Mouse (Mus musculus) liver, postnatal 0 days (tissue): ENCODE data around the gene Mvd. TPM values are rescaled to one million over a fixed set of nuclear protein-coding genes. Genes with fewer than 3 reads are reported as not detected.

ENCODE experiments used
- ATAC-seq: fragments of 200-750 bp; cut with Nextera tagmentation; 2 replicates; pipeline ENCODE4 v1.8.0; 2017; ENCODE audit warnings: mild to moderate bottlenecking, moderate library complexity
- DNase-seq: peaks from one replicate; pipeline ENCODE4 v3.0.0-alpha.2; 2016
- H3K27ac ChIP-seq: fragments of 300-500 bp; sonication (generic); 2 replicates; pipeline ENCODE4 v1.5.1; 2014; ENCODE audit warnings: antibody characterized with exemption, moderate library complexity, mild to moderate bottlenecking, low read depth
- H3K27me3 ChIP-seq: fragments of 300-500 bp; sonication (generic); 2 replicates; pipeline ENCODE4 v1.6.1; 2014; ENCODE audit warnings: low read length, control low read depth, mixed read lengths; ENCODE audit not compliant: insufficient read depth
- H3K36me3 ChIP-seq: fragments of 300-500 bp; sonication (generic); replicated peaks from 2 replicates; pipeline ENCODE4 v1.6.1; 2014; ENCODE audit warnings: mild to moderate bottlenecking, control low read depth, low read length, moderate library complexity, mixed read lengths; ENCODE audit not compliant: insufficient read depth
- H3K4me1 ChIP-seq: fragments of 300-500 bp; sonication (generic); 2 replicates; pipeline ENCODE4 v1.6.1; 2014; ENCODE audit warnings: antibody characterized with exemption, mild to moderate bottlenecking, control low read depth; ENCODE audit not compliant: insufficient read depth
- H3K4me2 ChIP-seq: fragments of 300-500 bp; sonication (generic); 2 replicates; pipeline ENCODE4 v1.6.1; 2014; ENCODE audit warnings: low read depth, mild to moderate bottlenecking, low read length, moderate library complexity, mixed read lengths
- H3K4me3 ChIP-seq: fragments of 300-500 bp; sonication (generic); 2 replicates; pipeline ENCODE4 v1.5.1; 2014; ENCODE audit warnings: low read depth, low read length
- H3K9ac ChIP-seq: fragments of 300-500 bp; sonication (generic); replicated peaks from 2 replicates; pipeline ENCODE4 v1.6.1; 2014; ENCODE audit warnings: mild to moderate bottlenecking, moderate library complexity
- H3K9me3 ChIP-seq: fragments of 300-500 bp; sonication (generic); 2 replicates; pipeline ENCODE4 v1.6.1; 2016; ENCODE audit warnings: mild to moderate bottlenecking, control low read depth, low read length, mixed read lengths
- CTCF ChIP-seq: sonication (generic); IDR thresholded peaks from 2 replicates; pipeline ENCODE4 v1.5.1; 2016; ENCODE audit warnings: antibody characterized with exemption, low read depth
- EP300 ChIP-seq: IDR thresholded peaks from 2 replicates; pipeline ENCODE4 v1.6.1; 2016; ENCODE audit warnings: antibody characterized with exemption, low read depth, mild to moderate bottlenecking
- WGBS: fragments of 180-500 bp; shearing (Covaris S2); extraction: QIAGEN DNeasy Blood & Tissue Kit; methylation state at CpG from one replicate; pipeline ENCODE4 v1.1.7; 2014; ENCODE audit not compliant: insufficient replicate concordance; 5-methylcytosine and 5-hydroxymethylcytosine counted together
- polyA plus RNA-seq: library from polyadenylated mRNA; unstranded; fragments of >200 nt; fragmentation: Nextera tagmentation; extraction: Ambion mirVana; gene quantifications from 2 replicates; pipeline ENCODE4 v1.2.1, GENCODE M21; 2015

Gene Mvd
- polyA plus RNA-seq, 1 experiment from 2014 or later = 4.9 TPM

DNA sequence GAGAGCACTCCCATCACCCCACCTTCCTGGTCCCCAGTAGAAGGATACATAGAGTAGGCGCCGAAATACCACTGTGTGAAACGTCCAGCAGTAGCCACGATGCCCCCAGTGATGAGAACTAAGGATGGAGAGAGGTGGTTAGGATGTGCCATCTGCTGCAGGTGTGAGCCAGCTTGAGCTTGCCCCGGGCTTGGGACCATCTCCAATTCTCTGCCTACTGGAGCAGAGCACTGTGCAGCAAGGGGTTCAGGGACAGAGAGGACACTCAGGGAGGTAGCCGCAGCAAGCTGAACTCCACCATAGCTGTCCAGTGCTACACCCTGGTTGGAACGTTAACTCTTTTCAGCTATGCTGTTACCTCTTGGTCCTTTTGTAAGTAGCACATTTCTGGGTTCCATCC is 15.6 kb downstream of the Mvd start:
- no peak for DNase-seq
- WGBS = 78% methylated on average over 7 of the region's 7 CpGs
- Histone ChIP-seq H3K36me3 (peaks cover 19% of the 10 kb centered on the region), H3K4me1 (peaks cover 15% of the 10 kb centered on the region), H3K4me2 (peak overlapping the region; percentile 26; the same call in 1 of the 2 replicates), H3K9ac (no peak overlapping the region), H3K4me3 (no peak overlapping the region), H3K9me3 (no peaks in the 10 kb centered on the region), H3K27me3 (no peaks in the 10 kb centered on the region), H3K27ac (peak overlapping the region; percentile 12; the same call in 1 of the 2 replicates)
- no peak for TF ChIP-seq EP300
- TF ChIP-seq CTCF = no peak
- no peak for ATAC-seq

DNA sequence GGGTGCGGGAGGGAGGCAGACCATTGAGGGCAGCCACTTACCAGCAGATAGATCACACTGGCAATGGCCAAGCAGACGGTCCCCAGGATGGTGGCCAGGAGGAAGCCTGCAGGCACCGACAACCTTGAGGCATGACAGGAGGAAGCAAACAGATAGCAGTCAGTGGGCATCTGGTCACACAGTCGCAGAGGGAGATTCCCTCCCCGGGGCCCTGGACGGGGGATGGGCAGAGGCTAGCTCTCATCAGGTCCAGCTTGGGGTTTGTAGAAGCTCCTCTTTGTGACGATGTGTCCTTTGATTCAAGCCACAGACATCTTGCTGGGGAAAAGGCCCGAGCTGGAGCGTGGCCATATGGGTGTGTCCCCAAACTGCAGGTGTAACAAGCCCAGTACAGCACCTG is 17.1 kb downstream of the Mvd start:
- TF ChIP-seq CTCF = no peak
- no peak for TF ChIP-seq EP300
- ATAC-seq (no peak), DNase-seq (no peak)
- Histone ChIP-seq H3K9ac (no peak overlapping the region), H3K4me1 (peaks cover 5% of the 10 kb centered on the region; the same call in 1 of the 2 replicates), H3K27me3 (no peaks in the 10 kb centered on the region), H3K27ac (no peak overlapping the region), H3K4me2 (no peak overlapping the region), H3K4me3 (no peak overlapping the region), H3K9me3 (no peaks in the 10 kb centered on the region), H3K36me3 (peaks cover 19% of the 10 kb centered on the region)
- WGBS = 64% methylated on average over 9 of the region's 9 CpGs

DNA sequence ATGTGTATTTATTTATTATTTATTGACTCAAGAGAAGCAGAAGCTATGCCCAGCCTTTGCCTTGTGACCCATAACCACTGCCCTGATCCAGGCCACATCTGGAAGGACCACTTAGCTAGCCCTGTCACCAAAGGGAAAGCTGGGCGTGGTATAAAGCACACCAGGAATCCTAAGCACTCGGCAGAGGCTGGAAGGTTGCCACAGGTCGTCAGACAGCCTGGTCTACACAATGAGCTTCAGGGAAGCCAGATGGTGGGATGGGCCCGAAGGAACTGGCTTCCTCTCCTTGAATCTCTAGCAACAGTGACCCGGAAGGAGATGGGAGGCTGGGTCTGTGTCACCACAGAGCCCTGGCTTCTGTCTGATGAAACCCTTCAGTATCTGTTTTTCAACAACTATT is 19.6 kb downstream of the Mvd start:
- H3K9ac ChIP-seq = no peak overlapping the region
- no peak overlapping the region for H3K4me2 ChIP-seq
- ATAC-seq = no peak
- no peak for TF ChIP-seq EP300
- no peak for TF ChIP-seq CTCF
- peaks cover 22% of the 10 kb centered on the region for H3K36me3 ChIP-seq
- no peak overlapping the region for H3K27ac ChIP-seq
- DNase-seq = no peak
- 56% methylated on average over 5 of the region's 5 CpGs for WGBS
- no peaks in the 10 kb centered on the region; the same call in 1 of the 2 replicates for H3K4me1 ChIP-seq
- H3K4me3 ChIP-seq = no peak overlapping the region
- no peaks in the 10 kb centered on the region for H3K27me3 ChIP-seq
- H3K9me3 ChIP-seq = no peaks in the 10 kb centered on the region

DNA sequence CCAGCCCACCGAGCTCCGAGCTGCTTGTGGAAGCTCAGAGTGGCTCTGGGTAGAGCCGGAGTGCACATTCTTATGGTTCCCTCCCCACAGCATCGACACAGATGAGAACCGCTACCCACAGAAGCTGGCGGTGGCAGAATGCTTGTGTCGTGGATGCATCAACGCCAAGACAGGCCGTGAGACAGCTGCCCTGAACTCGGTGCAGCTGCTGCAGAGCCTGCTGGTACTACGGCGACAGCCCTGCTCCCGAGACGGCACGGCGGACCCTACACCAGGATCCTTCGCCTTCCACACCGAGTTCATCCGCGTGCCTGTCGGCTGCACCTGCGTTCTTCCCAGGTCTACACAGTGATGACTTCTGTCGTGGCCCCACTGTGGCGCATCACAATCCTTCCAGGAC is 20.0 kb downstream of the Mvd start:
- TF ChIP-seq EP300 = no peak
- no peak for TF ChIP-seq CTCF
- no peak overlapping the region for H3K9ac ChIP-seq
- H3K4me2 ChIP-seq = no peak overlapping the region
- H3K4me1 ChIP-seq = no peaks in the 10 kb centered on the region
- ATAC-seq (no peak), DNase-seq (no peak)
- no peaks in the 10 kb centered on the region for H3K27me3 ChIP-seq
- H3K9me3 ChIP-seq = no peaks in the 10 kb centered on the region
- no peak overlapping the region for H3K27ac ChIP-seq
- WGBS = 86% methylated on average over 24 of the region's 24 CpGs
- H3K4me3 ChIP-seq = no peak overlapping the region
- H3K36me3 ChIP-seq = peaks cover 22% of the 10 kb centered on the region

DNA sequence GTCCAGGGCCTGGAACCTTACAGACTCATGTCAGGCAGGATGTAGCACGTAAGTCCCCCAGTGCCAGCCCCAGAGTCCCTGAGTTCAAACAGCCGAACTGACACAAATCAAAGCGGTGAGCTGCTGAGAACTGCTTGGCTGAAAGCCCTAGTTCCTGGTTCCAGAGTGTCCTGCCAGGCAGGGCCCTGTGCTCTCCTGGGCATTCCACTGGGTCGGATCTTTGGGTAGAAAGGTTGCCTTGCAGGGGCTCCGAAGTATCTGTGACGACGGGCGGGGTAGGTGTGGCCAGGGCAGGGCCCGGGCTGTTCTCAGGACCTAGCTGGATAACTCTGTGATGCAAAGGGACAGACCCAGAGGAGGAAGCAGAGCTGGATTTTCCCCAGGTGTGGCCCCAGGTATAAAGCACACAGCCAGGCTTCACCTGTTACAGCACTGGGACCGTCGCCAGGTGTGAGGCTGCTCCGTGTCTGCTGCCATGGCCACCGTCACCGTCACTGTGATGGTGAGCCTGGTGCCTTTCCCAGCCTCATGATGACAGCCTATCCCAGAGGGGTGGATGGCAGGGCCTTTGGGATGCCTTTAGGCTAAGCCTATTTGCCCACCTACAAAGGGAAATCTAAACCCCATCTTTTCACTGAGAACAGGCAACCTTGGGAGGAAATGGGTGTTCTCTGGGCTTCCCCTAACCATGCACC is 21.7 kb downstream of the Mvd start, which contains the start of gene Il17c:
TSS of gene Il17c (plus strand) at position 645 of the 695 bp plus-strand sequence.
- WGBS = 75% methylated on average over 14 of the region's 14 CpGs
- DNase-seq = no peak
- Histone ChIP-seq H3K9ac (no peak within 1 kb of the TSS), H3K9me3 (no peaks in the 10 kb centered on the region), H3K4me3 (no peak within 1 kb of the TSS), H3K36me3 (peaks cover 22% of the 10 kb centered on the region; the same call in 1 of the 2 replicates), H3K4me2 (no peak within 1 kb of the TSS), H3K4me1 (no peaks in the 10 kb centered on the region), H3K27ac (no peak within 1 kb of the TSS), H3K27me3 (no peaks in the 10 kb centered on the region)
- ATAC-seq = no peak
- TF ChIP-seq EP300 (no peak), CTCF (no peak)

DNA sequence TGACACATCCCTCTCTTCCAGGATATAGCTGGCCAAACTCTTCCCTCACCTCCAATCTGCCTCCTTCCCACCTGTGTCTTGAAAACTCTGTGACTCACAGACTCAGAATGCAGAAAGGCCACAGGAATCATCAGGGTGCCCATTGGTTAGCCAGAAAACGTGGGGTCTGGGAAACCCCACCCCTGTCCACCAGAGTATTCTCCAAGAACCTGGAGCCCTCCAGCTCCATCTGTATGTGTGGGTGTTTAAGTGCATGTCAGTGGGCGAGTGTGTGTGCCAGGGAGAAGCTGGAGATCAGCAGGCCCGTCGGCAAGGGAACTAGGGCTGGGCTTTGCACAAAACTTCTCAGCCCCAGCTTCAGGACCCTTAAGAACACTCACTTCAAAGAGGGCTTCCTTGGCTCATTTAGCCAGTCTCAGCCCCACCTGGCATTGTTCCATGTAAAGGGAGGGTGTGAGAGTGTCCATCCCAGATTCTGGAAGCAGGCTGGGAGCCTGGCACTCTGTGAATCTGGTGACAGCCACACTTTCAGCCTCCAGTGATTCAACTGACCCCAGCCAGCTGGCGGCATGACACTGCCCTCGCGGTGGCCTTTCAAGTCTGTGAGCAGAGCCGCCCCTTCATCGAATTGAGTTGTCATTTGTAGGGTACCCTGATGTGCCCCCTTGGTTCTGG is 23.2 kb downstream of the Mvd start:
- H3K27me3 ChIP-seq = no peaks in the 10 kb centered on the region
- WGBS = 79% methylated on average over 9 of the region's 9 CpGs
- no peak overlapping the region for H3K4me3 ChIP-seq
- TF ChIP-seq EP300 (no peak), CTCF (no peak)
- ATAC-seq = no peak
- no peak overlapping the region for H3K4me2 ChIP-seq
- peaks cover 32% of the 10 kb centered on the region for H3K36me3 ChIP-seq
- H3K9me3 ChIP-seq = no peaks in the 10 kb centered on the region
- H3K27ac ChIP-seq = no peak overlapping the region
- H3K4me1 ChIP-seq = no peaks in the 10 kb centered on the region
- DNase-seq = no peak
- no peak overlapping the region for H3K9ac ChIP-seq
